Mouse (Mus musculus) layer of hippocampus, adult 8-10 months (tissue): ENCODE measurements around the gene Susd4. TPM values are rescaled to one million over a fixed set of nuclear protein-coding genes. Genes with fewer than 3 reads are reported as not detected.

Experiments
- DNase-seq, 2 experiments: peaks; one replicate each; pipeline ENCODE4 v3.0.0; 2022; ENCODE audit warnings: low spot score in 2 of 2
- total RNA-seq, 4 experiments: library from RNA; stranded (reverse); gene quantifications; 2 replicates each; pipeline ENCODE4 v1.2.4; 2022

Susd4 gene
- total RNA-seq, 4 experiments from 2014 or later, result 116 to 129 (median 123) TPM

DNA sequence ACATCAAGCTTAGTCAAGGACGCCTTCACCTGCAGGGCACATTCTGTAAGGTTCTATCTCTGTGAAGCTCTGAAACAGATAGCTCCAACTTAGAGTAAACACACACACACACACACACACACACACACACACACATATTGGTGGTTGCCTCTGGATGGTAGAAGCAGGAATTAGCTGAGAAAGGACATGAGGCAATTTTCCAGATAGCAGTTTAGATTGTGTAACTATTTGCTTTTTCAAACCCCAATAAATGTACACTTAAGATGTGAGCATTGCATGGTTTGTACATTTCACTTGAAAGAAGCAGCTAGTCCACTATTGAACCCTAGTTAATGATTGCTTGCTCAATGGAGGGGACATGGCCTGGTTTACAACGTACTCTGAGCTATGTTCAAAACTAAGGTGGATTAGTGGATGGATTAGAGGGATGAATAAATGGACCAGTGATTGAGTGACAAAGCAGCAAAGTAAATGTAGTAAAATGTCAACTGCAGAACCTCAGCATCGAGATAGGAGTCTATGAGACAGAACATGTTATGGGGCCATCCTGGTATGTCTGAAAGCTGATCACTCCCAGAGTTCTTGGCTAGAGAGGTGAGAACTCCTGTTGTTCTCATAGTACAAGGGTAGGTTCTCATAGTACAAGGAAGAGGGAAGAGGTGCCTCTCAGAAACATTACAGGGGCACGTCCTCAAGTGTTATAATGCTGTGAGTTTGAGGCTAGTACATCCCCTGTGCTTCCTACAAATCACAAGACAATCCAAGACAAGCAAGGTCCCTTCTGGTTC lies 150.7 kb downstream of the Susd4 start:
- DNase-seq, result no peak

DNA sequence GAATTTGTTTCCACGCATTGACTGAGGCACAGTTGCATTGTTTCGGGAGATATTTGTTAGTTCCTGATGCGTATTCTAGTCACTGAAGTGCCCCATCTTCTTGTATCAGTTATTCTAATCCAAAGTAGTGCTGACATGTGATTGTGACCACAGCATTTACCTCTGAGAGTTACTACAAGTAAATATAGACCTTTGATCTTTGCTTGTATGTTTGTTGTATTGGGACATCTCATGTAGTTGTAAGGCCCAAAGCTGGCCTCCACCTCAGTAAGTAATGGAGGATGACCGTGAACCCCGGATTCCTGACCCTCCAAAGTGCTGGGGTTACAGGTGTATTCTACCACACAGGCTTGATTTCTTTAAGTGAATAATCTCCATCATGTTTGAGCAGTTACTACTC lies 152.5 kb downstream of the Susd4 start:
- DNase-seq, result no peak

DNA sequence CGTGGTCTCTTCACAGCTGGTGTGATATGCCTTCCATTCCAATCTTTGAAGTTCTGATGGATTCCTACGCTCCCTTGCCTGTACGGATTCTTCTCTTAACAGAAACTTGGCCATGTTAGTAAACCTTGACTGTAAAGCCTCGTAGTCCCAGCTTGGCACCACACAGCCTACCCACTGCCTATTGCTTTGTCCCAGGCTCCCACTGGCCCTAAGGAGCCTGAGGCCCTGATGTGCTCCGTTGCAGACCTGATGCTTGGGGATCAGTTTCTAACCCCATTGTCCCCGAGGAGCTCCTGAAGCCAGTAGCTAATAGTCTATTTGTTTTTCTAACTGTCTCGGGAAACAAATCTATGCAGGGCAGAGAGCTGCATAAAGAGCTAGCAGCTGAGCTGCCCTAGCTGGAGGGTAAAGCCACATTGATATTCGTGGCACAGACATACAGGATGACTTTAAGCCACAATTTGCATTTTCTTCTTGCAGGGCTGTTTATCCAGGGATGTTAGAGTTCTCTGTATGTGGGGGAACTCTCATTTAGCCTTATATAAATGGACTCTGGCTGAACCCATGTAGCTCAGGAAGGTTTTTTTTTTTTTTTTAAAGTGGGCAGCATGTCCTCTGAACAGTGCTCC lies 155.2 kb downstream of the Susd4 start:
- DNase-seq, result no peak

DNA sequence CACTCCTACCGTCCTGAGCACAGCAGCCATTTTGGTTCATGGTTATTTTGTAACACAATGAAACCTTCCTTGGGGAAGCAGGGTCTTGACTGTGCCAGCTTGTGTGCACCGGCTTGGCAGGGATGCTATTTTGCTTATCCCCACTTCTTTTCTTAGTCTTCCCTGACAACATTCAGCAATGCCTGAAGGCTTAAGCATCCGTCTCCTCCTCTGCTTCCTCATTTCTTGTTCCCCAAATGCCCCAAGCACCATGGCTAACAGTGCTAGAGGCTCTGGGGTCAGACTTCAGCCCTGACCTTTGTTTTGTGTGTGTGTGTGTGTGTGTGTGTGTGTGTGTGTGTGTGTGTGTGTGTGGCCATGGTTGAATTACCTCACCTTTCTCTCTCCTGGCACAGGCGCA lies 159.2 kb downstream of the Susd4 start:
- DNase-seq, result no peak

DNA sequence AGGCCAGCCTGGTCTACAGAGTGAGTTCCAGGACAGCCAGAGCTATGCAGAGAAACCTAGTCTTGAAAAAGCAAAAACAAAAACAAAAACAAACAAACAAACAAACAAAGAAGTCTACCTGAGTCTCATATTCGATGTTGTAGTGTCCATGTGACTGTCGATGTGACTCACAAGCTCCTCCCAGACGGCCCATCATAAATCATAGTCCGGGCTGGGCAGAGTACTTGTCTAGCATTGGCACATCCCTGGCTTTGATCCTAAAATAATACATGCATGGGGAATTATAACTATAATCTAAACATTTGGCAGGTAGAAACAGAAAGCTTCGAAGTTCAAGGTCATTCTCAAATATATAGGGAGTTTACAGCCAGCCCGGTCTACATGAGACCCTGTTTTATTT lies 162.8 kb downstream of the Susd4 start:
- DNase-seq, result no peak

DNA sequence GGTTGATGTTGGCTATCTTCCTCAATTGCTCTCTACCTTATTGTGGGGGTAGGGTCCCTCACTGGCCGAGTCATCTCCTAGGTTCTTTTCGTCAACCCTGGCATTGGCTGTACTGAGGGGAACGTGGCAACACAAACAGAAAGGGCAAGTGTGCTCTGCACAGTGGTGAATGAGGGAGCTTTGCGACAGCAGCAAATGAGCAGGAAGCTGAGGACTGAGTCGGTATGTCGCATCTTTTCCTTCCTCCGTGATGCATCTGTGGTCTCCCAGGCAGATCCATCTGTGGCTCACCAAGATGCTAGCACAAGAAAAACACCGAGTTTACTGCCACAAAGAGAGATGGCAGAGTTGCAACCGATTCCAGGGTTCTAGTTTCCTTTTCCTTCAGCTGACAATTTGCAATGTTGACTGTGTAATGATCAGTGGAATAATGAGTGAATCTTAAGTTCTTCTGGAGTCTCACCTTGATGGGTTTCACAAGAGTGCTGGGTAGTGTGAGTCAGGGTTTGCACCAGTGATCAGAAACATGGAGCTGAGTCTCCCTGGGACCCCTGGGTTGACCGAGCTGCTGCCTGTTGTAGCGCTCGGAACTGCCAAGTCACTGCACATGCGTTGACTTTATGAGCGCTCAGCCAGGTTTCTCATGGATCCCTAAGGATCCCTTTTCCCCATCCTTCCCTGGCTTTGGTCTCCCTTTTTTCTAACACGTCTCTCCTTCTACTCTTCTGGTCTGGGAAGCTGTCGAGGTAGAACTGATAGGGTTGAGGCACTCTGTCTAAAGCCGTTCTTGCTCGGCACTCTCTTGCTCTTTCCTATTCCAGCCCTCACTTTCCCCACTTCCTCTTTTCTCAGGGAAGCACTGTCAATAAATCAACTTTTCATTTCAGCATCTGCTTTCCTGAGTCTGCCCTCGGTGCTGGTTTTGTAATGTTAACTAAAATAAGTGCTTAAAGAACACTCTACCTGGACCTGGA lies 164.5 kb downstream of the Susd4 start:
- no peak for DNase-seq

DNA sequence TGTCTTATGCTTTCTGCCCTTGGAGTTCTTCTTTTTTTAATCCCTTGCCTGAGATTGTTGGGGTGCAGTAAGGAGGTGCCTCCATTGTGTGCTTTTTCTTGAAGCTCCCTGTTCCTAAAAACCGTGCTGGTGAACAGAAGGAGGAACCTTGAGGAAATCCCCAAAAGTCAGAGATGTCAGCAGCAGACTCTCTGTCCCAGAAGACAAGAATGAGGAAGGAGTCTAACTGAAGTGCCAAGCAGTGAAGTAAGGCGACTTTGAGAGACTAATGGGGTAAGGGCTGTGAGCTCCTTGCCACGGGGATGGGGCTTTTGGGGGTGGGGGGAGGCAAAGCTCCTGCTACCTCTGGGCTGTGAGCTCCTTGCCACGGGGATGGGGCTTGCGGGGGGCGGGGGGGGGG lies 171.8 kb downstream of the Susd4 start:
- no peak for DNase-seq

DNA sequence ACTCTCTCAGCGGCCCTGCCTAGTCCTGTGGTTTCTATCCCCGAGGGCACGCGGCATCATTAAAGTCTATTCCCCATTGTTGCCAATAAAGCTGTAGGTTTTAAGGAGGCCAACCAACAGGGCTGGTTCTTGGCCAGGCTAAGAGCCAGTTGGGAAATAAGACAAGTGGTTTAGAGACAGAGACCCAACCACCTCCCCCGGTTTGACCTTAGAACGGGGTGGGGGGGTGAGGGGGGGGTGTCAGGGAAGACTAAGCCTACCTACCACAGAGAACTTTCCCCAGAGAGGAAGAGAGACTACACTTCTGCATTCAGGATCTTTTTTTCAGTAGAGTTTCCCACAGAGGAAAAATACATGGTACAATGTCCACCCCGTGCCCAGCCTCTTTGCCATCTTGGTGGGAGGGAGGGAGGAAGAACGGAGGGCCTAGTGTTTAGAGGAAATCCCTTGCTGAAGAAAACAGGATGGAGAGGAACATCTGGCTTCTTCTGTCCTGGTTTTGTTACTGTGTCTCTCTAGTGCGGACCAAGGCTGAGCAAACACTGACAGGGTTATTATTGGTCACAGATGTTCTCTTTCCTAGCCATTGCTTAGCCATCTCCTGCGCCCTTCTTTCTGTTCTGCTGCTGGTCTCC lies 173.9 kb downstream of the Susd4 start:
- no peak for DNase-seq

DNA sequence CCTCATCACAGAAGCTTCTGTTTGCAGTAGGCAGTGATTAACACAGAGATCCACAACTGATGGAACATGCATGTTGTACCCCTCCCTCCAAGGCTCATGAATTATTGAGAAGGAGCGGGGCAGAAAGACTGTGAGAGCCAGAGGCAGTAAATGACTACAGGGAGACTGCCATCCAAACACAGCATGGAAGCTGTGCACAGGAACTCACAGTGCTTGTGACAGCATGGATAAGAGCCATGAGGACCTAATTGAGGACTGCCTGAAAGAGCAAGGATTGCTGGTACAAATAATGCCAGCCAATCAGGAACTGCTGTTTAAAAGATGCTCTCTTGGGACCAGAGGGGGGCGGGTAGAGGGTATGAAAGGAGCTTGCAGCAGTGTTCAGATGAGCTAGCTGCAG lies 178.3 kb downstream of the Susd4 start:
- DNase-seq, result no peak

DNA sequence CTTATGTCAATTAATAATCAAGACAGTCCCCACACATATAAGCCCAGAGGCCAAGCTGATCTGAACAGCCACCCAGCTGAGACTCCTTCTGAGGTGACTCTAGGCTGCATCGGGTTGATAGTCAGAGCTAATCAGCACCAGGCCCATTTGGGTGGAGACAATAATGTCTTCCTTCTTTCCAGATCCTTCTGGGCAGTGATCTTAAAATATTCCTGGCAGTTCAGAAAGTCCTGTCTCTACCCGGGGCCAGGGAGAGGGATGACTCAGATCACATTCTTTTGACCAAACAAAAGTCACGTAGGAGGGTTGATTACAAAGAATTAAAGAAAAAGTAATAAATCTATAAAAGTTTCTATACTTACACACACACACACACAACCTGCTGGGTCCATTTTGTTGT lies 180.3 kb downstream of the Susd4 start:
- DNase-seq, result no peak

DNA sequence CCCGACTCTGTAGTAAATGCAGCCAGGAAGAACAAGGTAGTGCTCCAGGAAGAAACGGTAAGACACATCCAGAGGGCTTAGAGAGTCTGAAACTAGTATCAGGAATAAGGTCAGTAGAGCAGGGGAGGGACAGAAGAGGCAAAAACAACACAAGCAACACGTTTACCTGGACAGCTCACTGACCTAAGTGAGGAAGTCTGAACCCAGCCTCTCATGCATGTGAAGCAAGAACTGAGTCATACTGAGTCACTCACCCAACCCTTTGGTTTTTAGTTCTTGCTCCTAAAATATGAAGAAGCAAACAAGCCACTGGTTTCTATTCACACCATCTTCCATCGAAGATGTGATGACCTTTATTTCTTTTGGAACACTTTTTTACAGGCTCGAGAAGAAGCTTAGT lies 181.0 kb downstream of the Susd4 start:
- no peak for DNase-seq

DNA sequence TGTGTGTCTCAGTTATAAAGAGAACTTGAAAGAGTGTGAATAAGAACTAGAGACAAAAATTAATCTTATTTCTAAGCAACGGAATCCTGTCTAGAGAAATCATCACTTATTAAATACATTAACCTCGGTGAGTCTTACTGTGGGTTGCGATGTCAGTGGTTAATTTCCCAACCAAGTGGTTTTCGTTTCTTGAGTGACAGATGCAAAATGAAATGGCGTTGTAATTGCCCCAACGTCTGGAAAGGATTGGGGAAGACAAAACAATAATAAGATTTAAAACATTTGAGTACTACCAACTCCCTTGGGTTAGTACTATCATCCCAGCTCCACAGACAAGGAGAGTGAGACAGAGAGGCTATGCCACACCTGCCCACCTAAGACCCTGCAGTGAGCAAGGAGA lies 181.9 kb downstream of the Susd4 start:
- DNase-seq, result no peak

Other genes with a start within 250 kb of the Susd4 start
- gene Capn2, start 246.3 kb upstream of the Susd4 start, total RNA-seq, result 10 to 100 TPM; 68.8 to 72.9 (median 71.6) TPM
- gene Capn8, start 198.9 kb upstream of the Susd4 start, total RNA-seq, result not detected
- gene Ccdc185, start 14.7 kb upstream of the Susd4 start, total RNA-seq, result under 1 TPM in 3 of 4 experiments, not detected in 1; 0.18 to 0.25 (median 0.20) TPM
- gene Tlr5, start 190.9 kb downstream of the Susd4 start, total RNA-seq, result under 1 TPM; 0.18 to 0.55 (median 0.38) TPM